Mouse (Mus musculus): ENCODE measurements at regions not wholly inside any gene's neighbourhood (a gene's known extent, or its start where the extent isn't known, plus 50 kb on each side); places are given as distances from the start of the nearest gene placed in this dataset.
"Not testable (repeated sequence)": the region's sequence is repeated elsewhere in the genome, so short reads cannot be mapped to it uniquely, and the experiment has no call there.

DNA sequence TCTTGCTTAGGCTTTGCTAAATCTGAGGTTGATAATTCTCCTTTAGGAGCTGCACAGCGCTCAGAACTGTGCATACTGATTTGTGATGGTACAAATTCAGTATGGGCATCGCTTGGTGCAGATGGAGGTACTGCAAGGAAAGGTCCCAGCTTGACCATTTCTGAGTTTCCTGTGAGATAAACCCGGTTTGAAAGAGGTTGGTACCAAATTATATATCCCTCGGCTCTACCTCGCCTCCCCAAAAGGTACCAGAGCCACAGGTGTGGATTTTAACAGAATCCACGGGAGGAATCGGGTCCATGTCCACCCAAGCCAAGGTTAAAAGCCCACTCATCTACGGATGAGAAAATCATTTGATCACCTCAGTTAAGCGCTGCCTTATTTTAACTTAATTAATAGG lies 172.5 kb upstream of the Zfp808 start:
- WGBS, result 81% methylated on average over 9 of the region's 9 CpGs
- H3K27me3 ChIP-seq (replicated peaks; ENCODE audit: control insufficient read depth, insufficient read depth, low read length); H3K36me3 ChIP-seq (ENCODE audit: control insufficient read depth, insufficient read depth, low read length); H3K4me1 ChIP-seq (ENCODE audit: control insufficient read depth, insufficient read depth, low read length); DNase-seq; H3K4me3 ChIP-seq (ENCODE audit: insufficient read depth, low read depth, low read length); H3K27ac ChIP-seq (ENCODE audit: insufficient read depth, low read depth, low read length): not testable (repeated sequence)

- 87% methylated on average over 3 of the region's 3 CpGs for WGBS
- H3K27ac ChIP-seq (ENCODE audit: insufficient read depth, low read depth, low read length); H3K4me1 ChIP-seq (ENCODE audit: control insufficient read depth, insufficient read depth, low read length); DNase-seq; H3K27me3 ChIP-seq (replicated peaks; ENCODE audit: control insufficient read depth, insufficient read depth, low read length); H3K4me3 ChIP-seq (ENCODE audit: insufficient read depth, low read depth, low read length); H3K36me3 ChIP-seq (ENCODE audit: control insufficient read depth, insufficient read depth, low read length): not testable (repeated sequence)
Measured at GRCm38 (mm10) chr13:61978856-61979255, 150.8 kb upstream of the Zfp808 start.

DNA sequence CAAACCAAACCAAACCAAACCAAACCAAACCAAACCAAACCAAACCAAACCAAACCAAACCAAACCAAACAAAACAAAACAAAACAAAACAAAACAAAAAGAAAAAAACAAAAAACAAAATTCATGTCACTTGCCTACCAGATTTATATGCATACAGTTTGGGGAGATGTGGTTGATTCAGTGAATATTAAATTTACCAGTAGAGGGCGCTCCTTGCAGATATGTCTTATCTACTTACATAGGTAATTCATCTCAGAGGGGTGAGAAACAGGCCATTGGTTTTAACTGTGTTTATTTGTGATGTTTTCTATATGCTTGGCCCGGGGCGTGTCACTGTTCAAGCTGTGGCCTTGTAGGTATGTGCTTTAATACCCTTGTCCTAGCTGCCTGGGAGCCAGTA lies 133.2 kb upstream of the Zfp808 start:
- H3K4me1 ChIP-seq (ENCODE audit: control insufficient read depth, insufficient read depth, low read length); H3K4me3 ChIP-seq (ENCODE audit: insufficient read depth, low read depth, low read length); DNase-seq; H3K36me3 ChIP-seq (ENCODE audit: control insufficient read depth, insufficient read depth, low read length); H3K27ac ChIP-seq (ENCODE audit: insufficient read depth, low read depth, low read length); H3K27me3 ChIP-seq (replicated peaks; ENCODE audit: control insufficient read depth, insufficient read depth, low read length): not testable (repeated sequence)
- WGBS, result 72% methylated on average over 3 of the region's 3 CpGs

DNA sequence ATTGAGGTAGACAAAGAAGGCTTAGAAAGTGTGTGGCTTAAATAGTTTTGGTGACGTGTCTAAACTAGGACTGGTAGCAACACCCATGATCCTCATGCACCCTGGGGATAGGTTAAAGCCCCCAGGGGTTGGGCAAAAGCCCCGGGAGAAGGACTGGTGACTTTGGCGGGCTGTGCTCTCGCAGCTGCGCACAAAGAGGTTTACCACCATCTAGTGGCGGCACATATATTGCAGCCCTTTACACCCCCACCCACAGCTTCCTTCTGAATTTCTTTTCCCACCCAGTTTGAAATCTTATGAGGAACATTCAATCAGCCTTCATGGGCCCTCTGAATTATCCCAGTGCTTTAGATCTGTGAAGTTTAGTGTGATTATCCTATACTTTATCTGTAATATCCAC lies 130.9 kb upstream of the Zfp808 start:
- not testable (repeated sequence) for H3K36me3 ChIP-seq (ENCODE audit: control insufficient read depth, insufficient read depth, low read length); H3K27me3 ChIP-seq (replicated peaks; ENCODE audit: control insufficient read depth, insufficient read depth, low read length); H3K4me1 ChIP-seq (ENCODE audit: control insufficient read depth, insufficient read depth, low read length); H3K4me3 ChIP-seq (ENCODE audit: insufficient read depth, low read depth, low read length); H3K27ac ChIP-seq (ENCODE audit: insufficient read depth, low read depth, low read length)
- TF ChIP-seq CTCF (conservative IDR thresholded peaks at IDR 0.05; ENCODE audit: insufficient read depth, insufficient read length, low read depth, low read length), result peak; percentile 37
- DNase-seq, result peak; percentile 14
- 6% methylated on average over 6 of the region's 6 CpGs for WGBS

GRCm38 (mm10) chr13:62007321-62007720 lies 122.4 kb upstream of the Zfp808 start:
- peak; percentile 28 for DNase-seq
- WGBS, result 68% methylated on average over 1 of the region's 1 CpGs
- not testable (repeated sequence) for H3K27me3 ChIP-seq (replicated peaks; ENCODE audit: control insufficient read depth, insufficient read depth, low read length); H3K27ac ChIP-seq (ENCODE audit: insufficient read depth, low read depth, low read length); H3K4me1 ChIP-seq (ENCODE audit: control insufficient read depth, insufficient read depth, low read length); H3K4me3 ChIP-seq (ENCODE audit: insufficient read depth, low read depth, low read length); H3K36me3 ChIP-seq (ENCODE audit: control insufficient read depth, insufficient read depth, low read length)

DNA sequence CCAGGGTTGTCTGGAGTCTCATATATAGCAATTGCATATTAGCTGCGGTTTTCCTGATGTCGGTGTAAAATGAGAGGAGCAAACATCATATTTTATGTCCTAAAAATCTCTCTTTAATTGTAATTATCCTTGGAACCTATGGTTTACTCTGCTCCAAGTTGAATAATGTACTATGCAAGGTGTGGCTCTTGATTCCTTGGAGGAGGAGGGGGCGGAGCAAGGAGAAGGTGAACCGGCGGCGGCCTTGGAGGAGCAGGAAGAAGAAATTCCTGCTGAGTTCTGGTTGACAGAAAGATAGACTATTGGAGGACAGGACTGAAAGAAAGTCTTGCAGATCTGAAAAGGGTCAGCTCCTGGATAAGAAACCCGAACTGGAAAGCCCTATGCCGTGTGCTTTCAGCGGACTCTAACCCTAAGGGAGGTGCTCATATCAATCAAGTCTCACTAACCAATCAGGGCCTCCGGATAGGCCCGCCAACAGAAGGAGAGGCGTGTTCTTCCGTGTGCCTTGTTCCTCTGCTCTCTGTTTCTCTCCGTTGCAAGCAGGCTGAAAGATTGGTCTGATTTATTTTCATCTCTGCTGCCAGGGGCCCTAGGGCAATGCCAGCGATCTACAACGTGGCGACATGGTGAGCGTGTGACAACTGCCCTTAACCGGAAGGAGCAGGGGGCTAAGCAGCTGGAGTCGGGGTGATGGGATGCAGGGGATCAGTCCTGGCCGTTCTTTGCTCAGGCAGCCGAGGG lies 114.1 kb upstream of the Zfp808 start:
- DNase-seq, result peak; percentile 70
- H3K27me3 ChIP-seq (replicated peaks; ENCODE audit: control insufficient read depth, insufficient read depth, low read length); H3K4me1 ChIP-seq (ENCODE audit: control insufficient read depth, insufficient read depth, low read length); H3K36me3 ChIP-seq (ENCODE audit: control insufficient read depth, insufficient read depth, low read length); H3K27ac ChIP-seq (ENCODE audit: insufficient read depth, low read depth, low read length): not testable (repeated sequence)
- WGBS, result 3% methylated on average over 22 of the region's 22 CpGs
- H3K4me3 ChIP-seq (ENCODE audit: insufficient read depth, low read depth, low read length), result peak overlapping the region; percentile 93

DNA sequence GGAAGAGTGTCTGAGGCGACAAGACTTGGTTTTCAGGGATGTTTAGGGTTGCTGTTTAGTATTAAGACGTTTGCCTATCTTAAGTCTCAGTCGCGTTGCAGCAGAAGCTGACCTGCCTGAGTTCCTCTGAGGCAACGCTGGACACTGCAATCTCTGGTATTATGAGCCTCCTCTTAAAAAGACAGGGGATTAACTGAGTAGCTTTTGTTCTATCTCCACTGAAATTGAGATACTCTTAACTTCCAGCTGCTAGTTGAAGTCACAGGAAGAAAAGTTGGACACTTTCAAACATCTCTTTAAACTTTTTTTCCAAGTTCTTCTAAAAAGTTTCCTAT lies 113.6 kb upstream of the Zfp808 start:
- DNase-seq; H3K4me1 ChIP-seq (ENCODE audit: control insufficient read depth, insufficient read depth, low read length); H3K36me3 ChIP-seq (ENCODE audit: control insufficient read depth, insufficient read depth, low read length); H3K27me3 ChIP-seq (replicated peaks; ENCODE audit: control insufficient read depth, insufficient read depth, low read length); H3K27ac ChIP-seq (ENCODE audit: insufficient read depth, low read depth, low read length): not testable (repeated sequence)
- WGBS, result under 1% methylated on average over 5 of the region's 5 CpGs
- peak overlapping the region; percentile 93 for H3K4me3 ChIP-seq (ENCODE audit: insufficient read depth, low read depth, low read length)

GRCm38 (mm10) chr13:62037646-62038045 lies 92.0 kb upstream of the Zfp808 start:
- H3K27ac ChIP-seq (ENCODE audit: insufficient read depth, low read depth, low read length); H3K4me1 ChIP-seq (ENCODE audit: control insufficient read depth, insufficient read depth, low read length); DNase-seq; H3K27me3 ChIP-seq (replicated peaks; ENCODE audit: control insufficient read depth, insufficient read depth, low read length); H3K36me3 ChIP-seq (ENCODE audit: control insufficient read depth, insufficient read depth, low read length); H3K4me3 ChIP-seq (ENCODE audit: insufficient read depth, low read depth, low read length): not testable (repeated sequence)
- 84% methylated on average over 2 of the region's 2 CpGs for WGBS

- H3K36me3 ChIP-seq (ENCODE audit: control insufficient read depth, insufficient read depth, low read length); H3K4me3 ChIP-seq (ENCODE audit: insufficient read depth, low read depth, low read length); H3K27ac ChIP-seq (ENCODE audit: insufficient read depth, low read depth, low read length); DNase-seq; H3K4me1 ChIP-seq (ENCODE audit: control insufficient read depth, insufficient read depth, low read length); H3K27me3 ChIP-seq (replicated peaks; ENCODE audit: control insufficient read depth, insufficient read depth, low read length): not testable (repeated sequence)
- WGBS, result 62% methylated on average over 2 of the region's 2 CpGs
Measured at GRCm38 (mm10) chr13:62077951-62078671, 51.6 kb upstream of the Zfp808 start.

DNA sequence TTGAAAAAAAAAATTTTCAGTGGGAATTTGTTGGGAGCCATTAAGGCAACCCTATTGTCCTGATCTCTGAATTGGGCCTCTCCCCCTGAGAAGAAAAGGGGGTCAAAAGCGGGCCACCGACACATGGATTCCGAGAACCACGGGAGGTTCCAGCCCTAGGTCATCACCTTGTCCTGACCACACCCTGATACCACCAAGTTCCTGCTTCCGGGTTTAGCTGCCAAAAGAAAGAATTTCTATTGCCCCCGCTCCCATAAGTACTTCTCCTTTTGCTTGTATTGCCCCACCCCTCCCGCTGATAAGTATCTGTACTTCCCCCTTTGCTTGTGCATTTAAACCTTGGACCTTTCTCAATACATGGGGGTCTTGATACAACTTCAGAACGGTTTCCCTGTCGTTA lies 50.8 kb upstream of the Zfp808 start:
- 89% methylated on average over 9 of the region's 9 CpGs for WGBS
- H3K36me3 ChIP-seq (ENCODE audit: control insufficient read depth, insufficient read depth, low read length), result not testable (repeated sequence)

More for the DNA sequence above, 50.8 kb upstream of the Zfp808 start:
- not testable (repeated sequence) for H3K27ac ChIP-seq (ENCODE audit: insufficient read depth, low read depth, low read length); H3K27me3 ChIP-seq (replicated peaks; ENCODE audit: control insufficient read depth, insufficient read depth, low read length); H3K4me3 ChIP-seq (ENCODE audit: insufficient read depth, low read depth, low read length); H3K4me1 ChIP-seq (ENCODE audit: control insufficient read depth, insufficient read depth, low read length); DNase-seq

Measured in kidney, adult 2 months (tissue).